Mouse (Mus musculus): ENCODE results near the gene Gm20388.

GRCm38 (mm10) chr8:123873364-123873763 lies 3962.7 kb downstream of the Gm20388 start:
- TF ChIP-seq CTCF (conservative IDR thresholded peaks at IDR 0.05; ENCODE audit: insufficient read depth, insufficient read length, low read depth, low read length) (no peak), POLR2A (IDR thresholded peaks at IDR 0.05; ENCODE audit: low read depth, low read length) (no peak)

Measured in kidney, adult 2 months (tissue).